Mouse (Mus musculus) neural tube, embryonic 15.5 days (tissue): ENCODE measurements at regions not wholly inside any gene's neighbourhood (a gene's known extent, or its start where the extent isn't known, plus 50 kb on each side); places are given as distances from the start of the nearest gene placed in this dataset.

Experiments
- ATAC-seq: fragments of 200-750 bp; cut with Nextera tagmentation; 2 replicates; pipeline ENCODE4 v1.8.0; 2017; ENCODE audit warnings: mild to moderate bottlenecking, moderate TSS enrichment, moderate library complexity; ENCODE audit not compliant: low FRiP score
- H3K27ac ChIP-seq: fragments of 300-500 bp; sonication (generic); replicated peaks from 2 replicates; pipeline ENCODE4 v1.5.1; 2015; ENCODE audit warnings: mild to moderate bottlenecking, inconsistent platforms
- H3K27me3 ChIP-seq: fragments of 300-500 bp; sonication (generic); replicated peaks from 2 replicates; pipeline ENCODE4 v1.6.1; 2015; ENCODE audit warnings: inconsistent platforms
- H3K36me3 ChIP-seq: fragments of 300-500 bp; sonication (generic); 2 replicates; pipeline ENCODE4 v1.6.1; 2015; ENCODE audit warnings: inconsistent platforms
- H3K4me1 ChIP-seq: fragments of 300-500 bp; sonication (generic); 2 replicates; pipeline ENCODE4 v1.6.1; 2015; ENCODE audit warnings: inconsistent platforms
- H3K4me2 ChIP-seq: fragments of 300-500 bp; sonication (generic); 2 replicates; pipeline ENCODE4 v1.6.1; 2015; ENCODE audit warnings: inconsistent platforms, mild to moderate bottlenecking, moderate library complexity
- H3K4me3 ChIP-seq: fragments of 300-500 bp; sonication (generic); replicated peaks from 2 replicates; pipeline ENCODE4 v1.5.1; 2015; ENCODE audit warnings: mild to moderate bottlenecking, inconsistent platforms
- H3K9ac ChIP-seq: fragments of 300-500 bp; sonication (generic); replicated peaks from 2 replicates; pipeline ENCODE4 v1.6.1; 2015; ENCODE audit warnings: mild to moderate bottlenecking, inconsistent platforms
- H3K9me3 ChIP-seq: fragments of 300-500 bp; sonication (generic); replicated peaks from 2 replicates; pipeline ENCODE4 v1.6.1; 2016; ENCODE audit warnings: inconsistent platforms
- WGBS: fragments of 180-500 bp; shearing (Covaris S2); methylation state at CpG from one replicate; pipeline ENCODE4 v1.1.7; 2015; ENCODE audit warnings: mixed read lengths; 5-methylcytosine and 5-hydroxymethylcytosine counted together

DNA sequence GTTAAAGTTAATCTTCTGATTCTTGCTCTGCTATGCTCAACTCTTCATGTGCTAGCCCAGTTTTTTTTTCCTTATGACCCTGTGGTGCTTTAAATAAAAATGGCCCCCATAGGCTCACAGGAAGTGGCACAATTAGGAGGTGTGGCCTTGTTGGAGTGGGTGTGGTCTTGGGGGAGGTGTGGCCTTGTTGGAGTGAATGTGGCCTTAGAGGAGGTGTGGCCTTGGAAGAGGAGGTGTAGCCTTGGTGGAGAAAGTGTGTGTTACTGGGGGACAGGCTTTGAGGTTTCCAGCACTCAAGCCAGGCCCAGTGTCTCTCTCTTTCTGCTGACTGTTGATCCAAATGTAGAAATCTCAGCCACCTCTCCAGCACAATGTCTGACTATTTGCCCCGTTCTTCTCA is 186.0 kb upstream of the Rhobtb1 start:
- Histone ChIP-seq H3K9ac (no peak overlapping the region), H3K36me3 (no peaks in the 10 kb centered on the region), H3K27ac (no peak overlapping the region), H3K4me3 (no peak overlapping the region), H3K4me2 (no peak overlapping the region), H3K27me3 (peaks cover 2% of the 10 kb centered on the region; the same call in 1 of the 2 replicates), H3K9me3 (no peaks in the 10 kb centered on the region), H3K4me1 (peaks cover 13% of the 10 kb centered on the region)
- 96% methylated on average over 1 of the region's 1 CpGs for WGBS
- ATAC-seq: no peak

DNA sequence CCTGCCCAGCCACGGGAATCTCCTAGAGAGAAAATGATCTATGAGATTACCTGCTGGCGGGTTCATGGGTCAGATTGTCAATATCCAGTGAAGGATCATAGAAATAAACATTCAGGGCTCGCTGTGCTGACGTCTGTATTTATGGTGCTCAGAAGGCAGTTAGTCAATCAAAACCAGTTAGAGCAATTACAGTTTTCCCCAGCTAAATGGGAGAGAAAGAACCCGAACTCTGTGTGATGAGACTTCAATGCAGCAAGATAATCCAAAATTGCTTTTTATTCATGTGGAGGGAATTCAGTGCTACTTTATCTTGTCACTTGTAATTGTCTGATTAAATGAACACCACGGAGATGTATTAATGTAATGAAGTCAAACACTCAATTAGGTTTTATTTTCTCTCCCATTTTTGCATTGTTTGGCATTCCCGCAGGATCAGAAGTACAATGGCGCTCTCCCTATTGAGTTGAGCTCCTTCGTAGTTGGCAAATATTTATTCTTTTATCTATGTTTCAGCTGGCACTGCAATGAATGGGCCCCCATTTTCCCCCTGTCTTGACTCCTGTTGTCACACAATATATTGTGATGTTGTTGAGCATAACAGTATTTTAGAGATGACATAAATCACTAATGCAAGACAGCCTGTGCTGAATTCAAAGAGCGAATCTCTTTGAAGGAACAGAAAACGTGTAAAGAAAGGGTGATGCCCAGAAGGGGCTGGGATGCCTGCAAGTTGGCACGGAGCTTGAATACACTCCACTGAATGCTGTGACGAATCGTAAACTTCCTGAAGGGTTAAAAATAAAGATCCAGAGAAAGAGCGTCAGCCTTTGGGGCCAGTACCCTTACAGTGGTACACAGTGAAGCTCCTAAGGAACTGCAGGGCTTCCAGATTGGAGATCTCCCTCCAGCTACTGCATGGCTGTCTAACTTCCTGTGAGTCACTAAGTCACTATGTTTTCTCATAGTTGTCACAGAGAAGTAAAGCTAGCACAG is 183.0 kb upstream of the Rhobtb1 start:
- WGBS: 22% methylated on average over 15 of the region's 15 CpGs
- peak overlapping the region; percentile 6; the same call in 1 of the 2 replicates for H3K4me2 ChIP-seq
- H3K4me3 ChIP-seq: no peak overlapping the region
- peak overlapping the region; percentile 37; the same call in 1 of the 2 replicates for H3K27ac ChIP-seq
- peaks cover 13% of the 10 kb centered on the region for H3K4me1 ChIP-seq
- ATAC-seq: peak; percentile 55; the same call in 1 of the 2 replicates
- no peaks in the 10 kb centered on the region for H3K36me3 ChIP-seq
- peaks cover 2% of the 10 kb centered on the region; the same call in 1 of the 2 replicates for H3K27me3 ChIP-seq
- H3K9ac ChIP-seq: 0 out of 2 replicates have a peak overlapping the region, but pooled peaks have one; percentile 20
- H3K9me3 ChIP-seq: no peaks in the 10 kb centered on the region

DNA sequence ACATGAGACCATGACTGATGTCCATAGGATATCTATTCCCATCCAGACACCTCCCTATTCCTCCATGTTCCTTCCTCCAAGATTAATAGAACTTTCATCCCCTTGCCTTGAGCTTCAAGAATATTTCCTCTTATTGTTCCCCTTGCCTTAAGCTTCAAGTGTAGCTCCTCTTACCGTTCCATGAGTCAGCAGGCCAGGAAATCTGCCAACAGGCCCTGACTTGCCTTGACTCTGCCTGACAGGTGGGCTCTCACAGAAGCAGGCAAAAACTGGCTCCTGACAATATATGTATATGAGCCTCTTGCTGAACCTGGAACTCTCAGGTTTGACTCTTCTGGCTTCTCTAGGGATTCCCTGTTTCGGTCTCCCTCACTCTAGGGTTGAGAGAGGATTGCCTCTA is 180.7 kb upstream of the Rhobtb1 start:
- WGBS: 91% methylated on average over 2 of the region's 2 CpGs
- no peaks in the 10 kb centered on the region for H3K9me3 ChIP-seq
- no peak for ATAC-seq

DNA sequence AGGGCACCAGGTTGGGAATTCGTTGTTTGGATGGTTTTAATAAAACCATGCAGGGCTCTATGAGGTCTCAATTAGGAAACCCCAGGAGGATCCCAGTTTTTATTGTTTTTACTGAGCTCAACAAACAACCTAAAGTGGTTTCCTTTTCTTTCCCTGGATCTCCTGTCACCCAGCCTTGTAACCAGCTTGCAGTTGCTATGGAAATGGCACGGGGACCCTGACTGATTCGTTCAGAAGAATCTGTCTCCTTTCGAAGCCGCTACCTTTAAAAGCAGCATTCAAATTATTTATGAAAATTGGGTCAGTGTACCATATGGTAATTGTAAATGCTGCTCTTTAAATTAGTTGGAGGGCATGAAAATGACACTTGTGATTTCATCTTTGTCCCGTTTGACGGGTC is 176.5 kb upstream of the Rhobtb1 start:
- H3K9me3 ChIP-seq: no peaks in the 10 kb centered on the region
- 43% methylated on average over 7 of the region's 7 CpGs for WGBS
- no peaks in the 10 kb centered on the region for H3K27me3 ChIP-seq
- no peaks in the 10 kb centered on the region for H3K36me3 ChIP-seq
- no peak for ATAC-seq
- no peak overlapping the region for H3K27ac ChIP-seq
- H3K4me2 ChIP-seq: no peak overlapping the region
- H3K9ac ChIP-seq: no peak overlapping the region
- H3K4me1 ChIP-seq: peaks cover 4% of the 10 kb centered on the region; the same call in 1 of the 2 replicates
- no peak overlapping the region for H3K4me3 ChIP-seq

More for the DNA sequence above, 180.7 kb upstream of the Rhobtb1 start:
- Histone ChIP-seq H3K9ac (no peak overlapping the region), H3K4me1 (peaks cover 17% of the 10 kb centered on the region), H3K4me2 (no peak overlapping the region), H3K4me3 (no peak overlapping the region), H3K27ac (no peak overlapping the region), H3K27me3 (no peaks in the 10 kb centered on the region), H3K36me3 (no peaks in the 10 kb centered on the region)

DNA sequence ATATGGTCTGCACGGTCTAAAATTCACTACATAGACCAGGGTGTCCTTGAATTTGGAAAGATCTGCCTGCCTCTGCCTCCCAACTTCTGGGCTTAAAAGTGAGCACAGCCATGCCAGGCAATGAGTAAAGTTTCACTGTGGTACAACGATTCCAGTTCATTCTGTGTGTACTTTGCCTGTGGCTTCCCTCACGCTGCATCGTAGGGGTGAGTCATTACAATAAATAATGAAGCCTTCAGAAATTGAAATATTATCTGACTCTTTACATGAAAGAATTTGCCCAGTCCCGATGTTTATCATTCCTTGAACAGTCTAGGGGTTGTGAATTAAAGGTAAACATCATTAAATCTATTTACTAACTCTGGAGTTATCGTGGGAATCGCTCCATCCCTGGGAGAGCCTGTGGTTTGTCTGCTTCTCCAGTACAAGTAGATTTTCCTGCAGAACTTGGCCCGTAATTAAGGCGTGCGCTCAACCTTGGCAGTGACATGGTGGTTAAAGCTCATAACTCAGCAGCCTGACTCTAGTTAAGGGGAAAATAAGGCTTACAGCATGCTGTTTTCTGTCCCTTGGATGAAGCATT is 174.7 kb upstream of the Rhobtb1 start:
- peaks cover 4% of the 10 kb centered on the region; the same call in 1 of the 2 replicates for H3K4me1 ChIP-seq
- H3K36me3 ChIP-seq: no peaks in the 10 kb centered on the region
- WGBS: 62% methylated on average over 10 of the region's 10 CpGs
- ATAC-seq: no peak
- no peak overlapping the region for H3K4me3 ChIP-seq
- H3K9ac ChIP-seq: no peak overlapping the region
- H3K9me3 ChIP-seq: no peaks in the 10 kb centered on the region
- H3K27ac ChIP-seq: no peak overlapping the region
- H3K27me3 ChIP-seq: no peaks in the 10 kb centered on the region
- no peak overlapping the region for H3K4me2 ChIP-seq

DNA sequence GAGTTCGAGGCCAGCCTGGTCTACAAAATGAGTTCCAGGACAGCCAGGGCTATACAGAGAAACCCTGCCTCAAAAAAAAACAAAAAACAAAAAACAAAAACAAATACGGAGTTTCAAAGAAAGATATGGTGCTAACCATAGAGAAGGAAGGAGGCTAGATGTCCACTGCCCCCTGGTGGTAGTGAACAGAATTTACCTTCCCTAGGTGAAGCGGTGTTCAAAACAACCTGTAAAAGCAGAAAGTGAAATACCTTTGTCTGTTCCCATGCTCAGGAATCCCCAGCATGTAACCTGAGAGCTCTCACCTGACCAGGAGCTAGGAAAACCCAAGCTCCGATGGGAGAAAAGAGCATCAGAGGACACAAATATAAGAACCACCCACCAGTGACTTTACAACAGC is 173.1 kb upstream of the Rhobtb1 start:
- ATAC-seq: no peak
- H3K27me3 ChIP-seq: no peaks in the 10 kb centered on the region
- H3K9ac ChIP-seq: no peak overlapping the region
- H3K36me3 ChIP-seq: no peaks in the 10 kb centered on the region
- WGBS: 78% methylated on average over 4 of the region's 4 CpGs
- H3K9me3 ChIP-seq: no peaks in the 10 kb centered on the region
- peaks cover 4% of the 10 kb centered on the region; the same call in 1 of the 2 replicates for H3K4me1 ChIP-seq
- H3K4me3 ChIP-seq: no peak overlapping the region
- no peak overlapping the region for H3K27ac ChIP-seq
- no peak overlapping the region for H3K4me2 ChIP-seq

DNA sequence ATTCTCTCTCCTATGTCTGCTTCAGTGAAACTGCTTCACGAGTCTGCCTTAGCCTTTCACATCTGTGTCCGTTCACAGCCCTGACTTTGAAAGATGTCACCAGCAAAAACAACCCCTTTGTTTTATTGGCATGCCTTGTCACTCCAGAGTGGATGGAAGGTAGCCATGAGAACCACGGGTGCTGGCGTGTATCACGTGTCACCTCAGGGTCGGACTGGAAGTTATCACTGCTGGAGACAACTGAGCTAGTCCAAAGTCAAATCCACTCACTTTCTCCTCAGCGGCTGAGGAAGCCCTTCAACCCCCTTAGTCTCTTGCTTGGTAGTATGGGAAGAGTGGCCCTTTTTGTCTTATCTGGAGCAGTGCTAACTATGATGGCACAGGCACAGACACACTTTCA is 171.3 kb upstream of the Rhobtb1 start:
- Histone ChIP-seq H3K4me1 (0 out of 2 replicates have a peak, but pooled peaks cover under 1% of the 10 kb centered on the region), H3K4me2 (no peak overlapping the region), H3K9ac (no peak overlapping the region), H3K27ac (no peak overlapping the region), H3K9me3 (no peaks in the 10 kb centered on the region), H3K27me3 (no peaks in the 10 kb centered on the region), H3K36me3 (no peaks in the 10 kb centered on the region), H3K4me3 (no peak overlapping the region)
- no peak for ATAC-seq
- WGBS: 83% methylated on average over 7 of the region's 7 CpGs

DNA sequence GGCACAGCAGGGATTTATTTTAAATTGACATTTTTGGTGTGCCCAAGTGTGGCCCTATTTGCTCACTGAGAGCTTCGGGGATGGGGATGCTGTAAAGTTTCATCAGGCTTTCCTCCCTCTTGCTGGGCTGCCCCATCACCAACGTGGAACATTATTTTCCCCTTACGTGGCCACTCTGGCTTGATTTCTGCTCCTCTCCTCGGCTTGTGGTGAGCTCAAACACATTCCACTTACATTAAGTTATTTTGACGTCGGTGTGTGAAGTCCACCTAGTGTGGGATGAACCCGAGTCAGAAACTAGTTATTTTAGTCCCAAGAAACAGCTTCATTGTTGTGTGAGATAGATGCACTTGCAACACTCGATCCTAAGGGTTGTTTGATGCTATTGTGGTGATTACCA is 168.9 kb upstream of the Rhobtb1 start:
- Histone ChIP-seq H3K4me3 (no peak overlapping the region), H3K4me1 (no peaks in the 10 kb centered on the region), H3K9ac (no peak overlapping the region), H3K4me2 (no peak overlapping the region), H3K27ac (no peak overlapping the region), H3K36me3 (no peaks in the 10 kb centered on the region), H3K27me3 (no peaks in the 10 kb centered on the region), H3K9me3 (no peaks in the 10 kb centered on the region)
- ATAC-seq: no peak
- 82% methylated on average over 8 of the region's 8 CpGs for WGBS

DNA sequence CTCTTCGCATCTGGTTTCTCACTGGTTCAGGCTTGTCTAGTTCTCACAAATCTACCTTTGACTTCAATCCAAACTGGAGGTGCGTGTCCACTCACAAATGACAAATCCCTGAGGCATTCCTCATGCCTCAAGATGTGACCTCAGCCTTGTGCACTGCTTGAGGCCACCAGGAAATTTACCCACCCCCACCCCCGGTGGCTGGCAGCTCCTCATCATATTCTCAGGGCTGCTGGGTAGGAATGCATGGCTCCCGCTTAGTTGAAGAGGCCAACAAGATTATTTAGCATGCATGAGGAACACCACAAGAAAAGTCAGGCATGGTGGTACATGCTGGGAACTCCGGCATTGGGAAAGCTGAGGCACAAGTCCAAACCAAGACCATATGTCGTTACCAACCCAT is 160.7 kb upstream of the Rhobtb1 start:
- Histone ChIP-seq H3K4me1 (peaks cover 7% of the 10 kb centered on the region), H3K27ac (no peak overlapping the region), H3K36me3 (no peaks in the 10 kb centered on the region), H3K27me3 (no peaks in the 10 kb centered on the region), H3K9me3 (no peaks in the 10 kb centered on the region), H3K4me3 (no peak overlapping the region), H3K4me2 (no peak overlapping the region), H3K9ac (no peak overlapping the region)
- no peak for ATAC-seq
- 91% methylated on average over 6 of the region's 6 CpGs for WGBS

DNA sequence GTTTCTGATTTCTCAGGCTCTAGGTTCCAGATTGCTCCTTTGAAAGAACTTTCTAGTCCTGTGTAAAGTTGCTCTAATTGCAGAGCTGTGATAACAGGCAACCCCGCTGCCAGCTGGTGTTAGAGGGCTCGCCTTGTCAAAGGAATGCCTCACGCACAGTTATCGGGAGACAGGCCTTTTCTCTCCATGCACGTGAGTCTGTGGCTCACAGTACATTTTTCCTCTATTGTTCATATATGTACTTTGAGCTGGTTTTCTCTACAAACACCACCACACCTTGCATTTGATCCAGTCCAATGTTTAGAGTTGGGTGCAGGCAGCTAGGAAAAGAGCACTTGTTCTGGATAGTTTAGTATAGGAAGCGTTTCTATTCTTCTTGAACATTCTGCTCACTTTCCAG is 151.6 kb upstream of the Rhobtb1 start:
- Histone ChIP-seq H3K4me3 (no peak overlapping the region), H3K4me2 (no peak overlapping the region), H3K9ac (no peak overlapping the region), H3K27me3 (no peaks in the 10 kb centered on the region), H3K9me3 (no peaks in the 10 kb centered on the region), H3K4me1 (no peaks in the 10 kb centered on the region), H3K36me3 (no peaks in the 10 kb centered on the region), H3K27ac (no peak overlapping the region)
- no peak for ATAC-seq
- 94% methylated on average over 6 of the region's 6 CpGs for WGBS

DNA sequence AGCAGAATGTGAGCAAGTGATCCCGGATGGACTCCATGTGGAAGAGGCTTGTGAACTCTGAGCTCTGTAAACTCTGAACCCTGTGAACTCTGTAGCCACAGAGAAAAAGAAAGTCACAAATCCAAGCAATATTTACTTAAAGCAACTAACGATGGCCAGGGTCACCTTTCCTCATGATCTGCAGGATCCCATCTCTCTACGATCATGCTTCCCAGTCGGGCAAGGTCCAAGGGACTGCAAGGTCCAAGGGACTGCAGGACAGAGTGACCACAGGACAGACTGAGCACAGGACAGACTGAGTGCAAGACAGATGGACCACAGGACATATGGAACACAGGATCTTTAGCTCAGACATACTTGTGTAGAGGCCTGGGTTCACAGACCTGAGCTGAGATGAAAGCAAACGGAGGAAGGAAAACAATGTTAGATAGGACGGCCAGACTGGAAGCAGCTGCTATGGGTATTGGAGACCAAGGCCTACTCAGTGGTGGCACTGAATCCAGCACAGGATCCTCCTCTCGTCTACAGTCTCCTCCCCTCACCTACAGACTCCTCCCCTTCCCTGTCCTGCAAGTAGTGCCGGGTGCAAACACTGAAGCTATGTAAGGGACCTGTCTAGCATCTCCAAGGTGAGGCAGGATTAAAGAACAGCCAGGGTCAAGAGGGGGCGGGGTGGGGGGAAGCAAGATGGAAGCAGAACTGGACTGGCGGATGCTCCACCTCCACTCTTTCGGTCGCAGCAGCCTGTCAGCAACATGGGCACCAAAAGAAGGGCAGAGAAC is 149.4 kb upstream of the Rhobtb1 start:
- 92% methylated on average over 12 of the region's 12 CpGs for WGBS
- Histone ChIP-seq H3K27me3 (no peaks in the 10 kb centered on the region), H3K4me2 (no peak overlapping the region), H3K36me3 (no peaks in the 10 kb centered on the region), H3K27ac (no peak overlapping the region), H3K9me3 (no peaks in the 10 kb centered on the region), H3K9ac (no peak overlapping the region), H3K4me3 (no peak overlapping the region), H3K4me1 (no peaks in the 10 kb centered on the region)
- no peak for ATAC-seq
